Mouse (Mus musculus) adipocyte (in vitro differentiated cells): Measurements from ENCODE around the gene Cmpk1.
A peak's percentile ranks its signal among the peaks of the same experiment; 100 is the strongest.

Experiments
- DNase-seq: peaks from one replicate; pipeline ENCODE4 v3.0.0-alpha.2; 2016; ENCODE audit warnings: low spot score

Cmpk1 gene

DNA sequence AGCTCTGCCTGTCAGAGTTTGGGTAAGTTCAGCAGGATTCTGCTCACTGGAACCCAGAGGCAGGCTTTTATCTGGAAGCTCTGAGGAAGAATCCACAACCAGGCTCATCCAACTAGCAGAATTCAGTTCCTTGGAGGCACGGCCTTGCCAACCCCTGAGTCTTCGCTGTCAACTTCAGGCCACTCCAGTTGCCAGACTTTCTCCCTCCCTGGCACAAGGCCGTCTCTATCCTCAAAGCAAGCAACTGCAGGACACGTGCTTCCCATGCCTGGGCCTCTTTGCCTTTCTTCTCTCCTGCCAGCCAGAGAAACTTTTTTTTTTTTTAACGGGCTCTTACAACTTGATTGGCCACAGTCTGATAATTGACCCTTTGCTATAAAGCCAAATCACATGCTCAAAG lies 42.0 kb downstream of the Cmpk1 start:
- DNase-seq = peak; percentile 79

DNA sequence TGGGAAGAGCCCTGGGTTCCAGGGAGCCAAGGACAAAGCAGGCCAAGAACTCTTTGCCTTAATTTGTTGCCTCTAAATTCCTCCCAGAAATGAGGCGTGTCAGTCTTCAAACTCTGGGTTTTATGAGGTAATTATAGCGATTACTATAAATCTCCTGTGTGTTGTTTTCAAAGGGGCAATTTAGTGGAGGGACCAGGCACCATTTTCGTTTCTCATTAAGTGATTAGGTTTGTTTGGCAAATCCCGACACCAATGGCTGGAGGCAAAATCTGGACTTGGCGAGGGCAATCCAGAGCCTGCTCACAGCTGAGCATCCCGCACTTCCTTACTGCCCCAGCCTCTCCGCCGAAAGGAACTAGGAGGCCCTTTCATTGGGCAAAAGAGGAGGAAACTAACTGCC lies 44.5 kb downstream of the Cmpk1 start:
- DNase-seq = no peak

DNA sequence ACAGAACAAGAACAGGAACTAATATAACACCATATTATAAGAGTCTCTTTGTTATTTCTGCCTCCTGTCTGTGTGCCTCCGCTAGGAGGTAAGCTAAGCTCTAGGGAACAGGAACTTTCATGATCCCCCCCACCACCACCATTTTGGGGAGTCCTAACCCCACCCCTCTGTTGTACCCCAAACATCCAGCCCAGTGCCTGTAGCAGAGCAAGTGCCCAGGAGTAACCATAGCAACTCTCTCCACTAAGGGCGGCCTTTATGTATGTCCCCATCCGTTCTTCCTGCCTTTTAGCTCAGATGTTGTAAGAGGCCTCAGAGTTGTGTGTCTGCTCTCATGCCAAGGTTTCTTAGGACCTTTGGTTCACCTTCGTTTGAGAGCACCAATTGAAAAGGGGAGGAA lies 44.9 kb downstream of the Cmpk1 start:
- peak; percentile 23 for DNase-seq

DNA sequence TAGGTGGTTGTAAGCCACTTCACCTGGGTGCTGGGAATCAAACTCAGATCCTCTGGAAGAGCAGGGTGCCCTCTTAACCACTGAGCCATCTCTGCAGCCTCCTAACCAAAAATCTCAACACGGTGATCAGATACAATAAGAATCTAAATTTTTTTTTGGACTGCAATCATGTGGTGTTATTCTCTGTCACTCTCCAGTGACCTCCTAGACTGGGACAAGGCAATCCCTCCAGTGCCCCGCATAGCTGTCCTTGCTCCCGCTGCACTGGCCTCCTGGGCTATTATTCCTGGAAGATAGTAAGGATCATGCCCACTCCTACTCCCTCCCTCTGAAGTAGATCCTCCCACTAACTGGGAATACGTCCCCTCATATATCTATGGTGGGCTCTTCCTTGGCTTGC lies 45.7 kb downstream of the Cmpk1 start:
- DNase-seq = no peak

DNA sequence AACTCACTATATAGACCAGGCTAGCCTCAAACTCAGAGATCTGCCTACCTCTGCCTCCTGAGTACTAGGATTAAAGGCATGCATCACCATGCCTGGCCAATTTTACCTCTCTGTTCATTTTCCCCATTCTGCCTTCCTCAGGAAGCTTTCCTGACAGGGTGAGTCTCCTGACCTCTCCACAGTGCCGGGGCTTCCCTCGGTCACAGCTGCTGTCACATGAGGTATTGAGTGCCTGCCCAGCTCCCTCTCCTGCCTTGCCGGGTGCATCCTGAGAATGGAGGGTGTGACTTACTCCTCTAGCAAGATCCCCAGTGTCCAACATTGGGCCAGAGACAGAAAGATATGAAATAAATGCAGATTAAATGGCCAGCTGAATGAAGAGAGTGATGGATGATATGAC lies 48.8 kb downstream of the Cmpk1 start:
- DNase-seq = no peak

DNA sequence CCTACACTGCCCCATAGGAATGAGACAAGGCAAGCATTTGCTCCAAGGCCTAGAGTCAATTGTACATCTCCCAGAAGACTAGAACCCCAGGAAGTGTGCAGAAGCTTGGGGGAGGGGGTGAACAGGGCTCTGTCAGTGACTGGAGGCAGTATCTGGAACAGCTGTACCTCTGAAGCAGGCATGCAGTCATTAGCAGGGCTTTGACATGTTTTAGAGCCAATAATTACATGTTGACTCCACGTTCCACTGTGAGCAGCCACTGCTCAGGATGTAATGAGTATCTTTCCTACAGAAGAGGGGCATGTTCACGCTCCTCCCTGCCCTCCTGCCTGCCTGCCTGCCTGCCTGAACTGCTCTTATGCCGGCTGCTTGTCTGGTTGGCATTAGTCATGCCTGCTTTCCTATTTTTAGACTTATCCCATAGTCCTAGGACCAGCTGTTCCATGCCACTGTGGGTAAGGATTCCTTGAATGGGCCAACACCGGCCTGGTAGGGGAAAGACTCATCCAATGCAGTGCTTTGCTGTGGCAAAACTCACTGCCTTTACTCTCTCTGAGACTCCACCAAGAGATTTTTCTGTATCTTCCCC lies 49.5 kb downstream of the Cmpk1 start:
- DNase-seq = peak; percentile 33

DNA sequence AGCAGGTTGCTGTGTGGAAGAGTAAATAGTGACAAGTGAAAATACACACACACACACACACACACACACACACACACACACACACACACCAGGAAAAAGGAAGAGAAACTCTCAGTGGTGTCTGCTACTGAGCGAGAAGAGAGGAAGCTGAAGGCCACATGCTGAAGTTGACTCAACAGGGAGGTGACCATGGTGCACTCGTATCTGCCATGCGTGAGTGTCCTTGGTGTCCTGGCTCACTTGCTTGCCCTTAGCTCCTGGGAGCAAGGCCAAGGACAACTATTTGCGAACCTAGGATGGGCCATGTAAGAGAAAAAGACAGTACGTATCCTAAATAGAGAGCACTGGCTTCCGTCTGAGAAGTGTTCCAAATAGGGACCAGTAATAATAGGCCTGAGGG lies 52.9 kb downstream of the Cmpk1 start:
- DNase-seq = no peak

DNA sequence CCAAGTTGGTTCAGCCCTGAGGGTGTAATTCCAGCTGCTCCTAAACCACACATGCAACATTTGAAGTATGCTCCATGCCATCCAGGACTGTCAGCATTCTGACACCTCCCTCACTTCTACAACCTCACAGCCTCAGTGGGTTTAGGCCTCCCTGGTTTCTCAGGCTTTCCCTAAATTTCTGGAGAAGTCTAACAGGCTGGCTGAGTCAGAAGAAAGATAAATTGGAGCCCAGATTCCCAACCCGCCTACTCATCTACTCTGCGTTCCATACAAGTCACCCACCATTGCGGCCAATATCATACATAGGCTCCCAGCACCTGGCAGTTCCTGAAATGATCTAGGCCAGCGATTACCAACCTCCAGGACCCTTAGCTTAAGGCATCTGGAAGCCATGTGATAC lies 54.3 kb downstream of the Cmpk1 start:
- no peak for DNase-seq

DNA sequence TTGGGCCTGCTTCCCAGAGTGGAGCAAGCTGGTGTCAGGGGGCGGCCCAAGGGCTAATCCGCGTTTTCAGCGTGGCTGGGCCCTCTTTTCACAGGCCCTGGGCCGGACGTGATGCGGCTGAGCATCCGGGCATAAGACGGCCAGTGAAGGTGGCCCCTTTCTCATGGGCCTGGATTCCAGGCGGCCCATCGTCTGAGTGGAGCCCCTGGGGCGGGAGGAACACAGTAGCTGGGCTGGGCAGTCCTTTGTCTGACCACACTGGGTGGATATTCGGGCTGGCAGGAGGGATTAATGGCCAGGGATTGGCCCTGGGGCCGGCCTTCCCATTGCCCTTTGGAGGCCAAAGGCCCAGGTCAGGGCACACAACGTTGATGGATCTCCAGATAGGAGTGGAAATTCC lies 57.9 kb downstream of the Cmpk1 start:
- no peak for DNase-seq

DNA sequence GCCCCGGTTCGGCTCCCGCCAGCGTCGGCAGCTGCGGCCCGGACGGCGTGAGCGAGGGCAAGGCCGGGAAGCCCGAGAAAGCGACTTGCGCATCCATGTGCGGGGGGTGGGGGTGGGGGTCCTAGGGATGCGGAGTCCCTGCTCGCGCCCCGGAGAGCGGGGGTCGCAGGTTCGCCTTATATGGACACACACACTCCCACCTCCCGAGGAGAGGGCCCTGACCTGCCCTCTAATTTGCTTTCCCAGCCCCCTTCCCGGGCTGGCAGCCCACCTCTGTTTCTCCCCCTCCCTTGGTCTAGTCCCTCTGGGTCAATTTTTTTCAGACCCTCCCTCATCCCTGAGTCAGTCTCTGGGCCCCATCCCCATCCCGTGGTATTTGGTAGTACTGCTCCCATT lies 61.1 kb downstream of the Cmpk1 start, which contains the start of gene Foxe3:
TSS of gene Foxe3 (minus strand) at position 97 of the 396 bp plus-strand sequence.
- DNase-seq = no peak

DNA sequence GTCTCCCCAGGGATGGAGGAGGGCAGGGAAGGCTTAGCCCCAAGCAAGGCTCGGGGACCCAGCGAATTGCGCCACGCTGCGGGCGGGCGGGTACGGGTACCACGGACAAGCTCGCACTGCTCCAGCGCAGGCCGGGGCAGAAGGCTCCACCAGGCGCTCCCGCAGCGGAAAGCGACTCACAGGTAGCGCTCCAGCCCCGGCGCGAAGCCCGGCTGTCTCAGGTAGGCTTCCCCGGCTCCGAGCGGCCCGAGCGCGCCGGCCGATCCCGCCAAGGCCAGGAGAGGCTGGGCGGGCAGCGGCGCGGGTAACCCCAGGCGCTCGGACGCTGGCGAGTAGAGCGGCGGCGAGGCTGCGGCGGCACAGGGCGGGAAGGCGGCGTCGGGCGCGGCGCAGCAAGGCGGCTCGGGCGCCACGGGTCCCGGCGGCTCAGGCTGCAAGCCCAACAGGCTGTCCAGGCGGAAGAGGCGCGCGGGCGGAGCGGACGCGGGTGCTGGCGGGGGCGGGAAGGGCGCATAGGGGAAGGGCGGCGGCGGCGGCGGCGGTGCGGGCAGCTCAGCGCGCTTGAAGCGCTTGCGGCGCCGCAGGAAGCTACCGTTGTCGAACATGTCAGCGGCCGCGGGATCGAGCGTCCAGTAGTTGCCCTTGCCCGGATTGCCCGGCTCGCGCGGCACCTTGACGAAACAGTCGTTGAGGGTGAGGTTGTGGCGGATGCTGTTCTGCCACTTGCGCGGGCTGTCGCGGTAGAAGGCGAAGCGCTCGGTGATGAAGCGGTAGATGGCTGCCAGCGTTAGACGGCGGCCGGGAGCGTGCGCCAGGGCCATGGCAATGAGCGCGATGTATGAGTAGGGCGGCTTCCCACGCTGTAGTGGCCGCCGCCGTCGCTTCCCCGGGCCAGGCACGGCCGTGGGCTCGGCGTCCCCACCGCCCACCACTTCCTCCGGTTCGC lies 61.8 kb downstream of the Cmpk1 start:
- DNase-seq = no peak

DNA sequence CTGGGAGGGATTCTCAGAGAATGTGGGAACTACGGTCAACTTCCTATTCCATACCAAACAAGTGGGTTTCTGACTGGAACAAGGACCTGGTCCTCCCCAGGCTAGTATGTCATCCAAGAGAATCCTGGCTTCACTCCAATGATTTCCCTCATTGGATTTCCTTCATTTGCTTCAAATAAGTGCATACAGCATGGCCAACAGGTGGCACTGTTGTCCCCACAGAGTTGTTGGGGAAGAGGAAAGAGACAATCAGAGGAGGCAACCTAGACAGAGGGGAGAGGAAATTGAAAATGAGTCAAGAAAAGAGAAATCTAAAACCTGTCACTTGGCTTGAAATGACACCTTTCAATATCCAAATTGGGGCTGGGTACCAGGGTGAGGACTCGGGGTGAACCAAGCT lies 70.0 kb downstream of the Cmpk1 start:
- peak; percentile 79 for DNase-seq

DNA sequence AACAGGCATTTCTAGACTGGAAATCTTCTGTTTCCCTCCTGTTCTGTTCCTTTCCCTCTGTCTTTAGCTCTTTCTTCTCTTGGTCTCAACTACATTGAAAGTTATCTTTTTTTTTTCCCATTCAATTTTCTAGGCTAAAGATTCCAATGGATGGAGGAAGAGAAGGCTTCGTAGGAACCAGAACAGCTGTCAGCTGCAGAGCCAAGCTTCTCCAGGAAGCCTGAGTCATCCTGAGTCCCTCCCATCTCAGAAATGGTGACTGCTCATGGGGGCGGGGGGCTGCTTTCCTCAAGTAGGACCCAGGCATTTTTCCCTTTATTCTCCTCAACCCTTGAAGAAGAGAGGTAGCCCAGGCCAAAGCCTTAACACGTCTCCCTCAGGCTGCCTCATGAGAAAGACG lies 71.0 kb downstream of the Cmpk1 start:
- no peak for DNase-seq

DNA sequence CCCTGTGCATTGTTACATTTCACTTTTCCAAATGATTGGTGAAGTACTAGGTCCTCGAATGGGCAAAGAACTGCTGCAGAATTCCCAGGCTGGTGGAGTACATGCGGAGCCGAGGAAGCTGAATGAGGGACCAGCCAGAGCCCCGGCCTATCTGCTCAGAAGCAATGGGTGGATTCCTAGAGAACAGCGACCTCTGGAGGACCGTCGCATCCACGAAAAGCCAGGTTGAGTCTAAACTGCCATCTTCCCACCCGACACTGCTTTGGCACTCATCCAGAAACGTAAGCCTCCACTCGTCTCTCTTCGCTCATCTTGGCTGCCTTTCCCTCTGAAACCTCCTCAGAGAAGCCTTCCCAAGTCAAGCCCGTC lies 73.5 kb downstream of the Cmpk1 start:
- no peak for DNase-seq

DNA sequence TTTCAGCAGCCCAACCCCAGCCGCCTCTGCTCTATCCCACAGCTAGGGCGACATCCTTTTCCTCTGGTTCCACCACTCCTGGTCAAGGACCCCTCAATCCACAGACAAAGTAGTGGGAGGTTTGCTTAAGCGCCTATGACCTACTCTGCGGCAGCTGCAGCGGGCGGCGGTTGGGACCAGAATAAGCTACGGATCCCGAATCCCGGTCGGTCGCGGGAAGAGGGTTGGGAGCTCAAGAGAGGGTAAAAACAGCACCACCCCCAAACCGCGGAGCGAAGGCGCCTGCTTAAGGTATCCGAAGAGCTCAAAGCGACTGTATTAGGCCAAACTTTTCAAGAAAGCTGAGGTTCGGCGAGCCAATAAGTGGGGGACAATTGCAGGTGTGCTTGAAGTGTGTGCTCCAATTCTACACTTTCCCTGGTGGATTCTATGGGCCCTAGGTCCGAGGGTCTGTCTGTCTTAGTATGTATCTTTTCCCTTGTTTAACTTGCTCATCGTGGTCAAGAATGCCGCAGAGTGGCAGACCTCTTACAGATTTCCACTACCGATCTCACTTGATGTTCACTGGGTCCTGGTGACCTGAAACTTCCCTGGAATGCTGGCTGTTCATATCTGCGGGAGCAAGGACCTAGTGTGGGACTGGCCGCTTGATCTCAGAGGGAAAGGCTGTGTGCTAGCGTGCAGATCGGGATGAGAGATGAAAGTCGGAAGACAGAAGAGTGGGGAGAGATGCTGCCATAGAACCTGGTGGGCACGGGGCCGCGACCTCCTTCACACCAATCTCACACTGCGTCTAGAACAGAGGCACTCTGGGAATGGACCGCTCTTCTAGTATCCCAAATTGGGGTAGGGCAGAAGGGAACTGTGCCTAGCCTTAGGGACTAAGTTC lies 74.1 kb downstream of the Cmpk1 start:
- no peak for DNase-seq

DNA sequence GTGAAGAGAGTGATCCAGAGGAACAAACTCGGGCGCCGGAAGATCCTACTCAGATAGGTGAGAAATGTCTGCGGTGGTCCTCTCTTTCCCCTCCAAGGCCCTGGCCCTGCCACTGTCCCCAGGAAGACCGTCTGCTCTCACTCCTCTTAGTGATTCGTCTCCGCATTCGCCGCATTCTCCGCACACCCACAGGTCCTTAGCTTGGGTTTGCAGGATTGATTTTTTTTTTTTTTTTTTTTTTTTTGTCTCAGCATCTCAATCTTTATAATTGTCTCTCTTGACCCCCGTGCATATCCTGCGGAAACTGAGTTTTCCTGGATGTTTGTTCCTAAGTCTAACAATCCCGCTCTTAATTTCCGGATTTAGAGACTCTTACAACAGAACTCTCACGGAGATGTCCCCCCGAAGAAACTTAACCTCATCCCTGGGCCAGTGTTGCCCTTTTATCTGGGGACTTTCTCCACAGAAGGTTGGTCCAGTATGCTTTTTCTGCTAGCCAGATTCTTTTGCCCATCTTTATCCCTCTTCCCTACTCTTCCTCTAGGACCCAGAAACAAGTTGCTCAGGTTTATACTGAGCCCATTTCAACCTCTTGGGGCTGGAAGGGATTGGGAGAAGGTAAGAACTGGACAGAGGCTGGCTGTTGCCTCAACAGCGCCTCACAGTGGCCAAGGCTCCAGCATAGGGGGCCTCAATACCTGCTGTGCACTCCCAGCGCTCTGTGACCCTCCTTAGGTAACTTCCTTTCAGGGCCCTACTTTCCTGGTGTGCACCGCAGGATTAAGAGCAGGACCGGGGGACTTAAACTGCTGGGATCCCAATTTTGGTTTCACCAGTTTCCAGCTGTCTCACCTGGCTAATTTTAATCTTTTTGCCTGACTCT lies 77.2 kb downstream of the Cmpk1 start:
- DNase-seq = peak; percentile 11
